Mouse (Mus musculus): Measurements from ENCODE around the gene Copz1.
"Not testable (repeated sequence)": the region's sequence is repeated elsewhere in the genome, so short reads cannot be mapped to it uniquely, and the experiment has no call there.

The Copz1 gene

DNA sequence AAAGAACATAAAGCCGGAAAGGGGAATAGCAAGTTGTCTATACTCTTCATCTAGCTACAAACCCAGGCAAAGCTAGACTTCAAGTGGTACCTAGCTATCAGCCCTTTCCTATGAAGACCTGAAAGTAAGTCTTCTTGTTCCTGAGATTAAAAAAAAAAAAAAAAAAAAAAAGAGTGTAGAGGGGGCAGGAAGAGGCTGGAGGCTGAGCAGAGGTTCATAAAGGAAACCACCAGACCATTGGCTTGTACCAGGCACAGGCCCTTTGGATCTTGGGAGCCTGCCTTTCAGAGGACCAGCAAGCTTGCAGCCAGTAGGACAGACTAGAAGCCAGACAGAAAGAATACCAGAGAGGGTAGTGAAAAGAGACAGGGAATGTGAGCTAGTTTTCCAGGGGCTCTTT, 19.2 kb upstream of the Copz1 start:
- no peak for DNase-seq

DNA sequence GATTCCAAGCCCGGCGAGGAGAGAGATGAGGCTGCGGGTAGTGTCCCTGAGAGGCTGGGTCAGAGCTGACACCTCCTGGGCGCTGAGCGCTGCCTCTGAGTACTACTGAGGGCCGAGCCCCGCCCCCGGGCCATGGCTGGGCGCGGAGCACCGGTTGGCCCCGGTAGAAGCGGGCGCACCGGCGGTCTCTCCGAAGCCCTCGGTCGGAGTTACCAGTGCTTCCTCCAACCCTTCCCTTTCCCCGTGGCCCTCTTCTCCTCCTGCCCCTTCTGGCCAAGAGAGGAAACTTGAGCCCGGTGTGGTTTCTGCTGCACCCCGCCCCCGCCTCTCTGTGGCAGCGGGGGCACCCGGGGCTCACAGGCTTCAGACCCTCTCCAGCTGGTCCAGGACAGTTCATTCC, 17.3 kb upstream of the Copz1 start:
- DNase-seq: peak; percentile 50

DNA sequence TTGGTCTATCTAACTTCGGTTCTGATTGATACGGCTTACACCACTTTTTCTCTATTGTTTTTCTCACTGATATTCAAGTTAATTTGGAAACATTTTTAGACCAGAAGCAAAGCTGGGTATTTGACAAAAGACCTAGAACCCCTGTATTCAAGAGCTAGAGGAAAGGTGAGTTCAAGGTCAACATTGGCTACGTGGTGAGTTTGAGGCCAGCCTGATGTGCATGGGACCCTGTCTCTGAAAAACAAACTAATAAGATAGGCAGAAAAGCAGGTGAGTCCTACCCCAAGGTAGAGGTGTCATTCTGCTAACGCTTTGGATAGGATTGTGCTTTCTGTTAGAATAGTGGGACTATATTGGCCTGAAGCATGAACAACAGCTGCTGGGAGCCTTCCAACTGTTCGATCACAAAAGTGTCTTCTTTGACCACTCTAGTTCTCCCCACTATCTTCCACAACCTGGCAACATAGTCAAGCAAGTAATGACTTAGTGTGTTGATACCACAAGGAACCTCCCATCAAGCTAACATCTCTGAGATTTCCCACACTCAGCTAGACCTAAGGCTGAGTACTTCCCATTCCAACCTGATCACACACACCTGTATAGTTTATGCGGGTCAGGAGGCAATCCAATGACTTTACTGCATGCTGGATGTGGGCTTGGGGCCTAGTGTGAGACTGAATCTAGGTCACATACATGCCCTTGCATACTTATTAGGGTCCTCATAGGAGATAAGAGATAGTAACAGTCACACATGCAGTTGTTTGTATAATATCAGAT, 16.1 kb upstream of the Copz1 start:
- DNase-seq: no peak

DNA sequence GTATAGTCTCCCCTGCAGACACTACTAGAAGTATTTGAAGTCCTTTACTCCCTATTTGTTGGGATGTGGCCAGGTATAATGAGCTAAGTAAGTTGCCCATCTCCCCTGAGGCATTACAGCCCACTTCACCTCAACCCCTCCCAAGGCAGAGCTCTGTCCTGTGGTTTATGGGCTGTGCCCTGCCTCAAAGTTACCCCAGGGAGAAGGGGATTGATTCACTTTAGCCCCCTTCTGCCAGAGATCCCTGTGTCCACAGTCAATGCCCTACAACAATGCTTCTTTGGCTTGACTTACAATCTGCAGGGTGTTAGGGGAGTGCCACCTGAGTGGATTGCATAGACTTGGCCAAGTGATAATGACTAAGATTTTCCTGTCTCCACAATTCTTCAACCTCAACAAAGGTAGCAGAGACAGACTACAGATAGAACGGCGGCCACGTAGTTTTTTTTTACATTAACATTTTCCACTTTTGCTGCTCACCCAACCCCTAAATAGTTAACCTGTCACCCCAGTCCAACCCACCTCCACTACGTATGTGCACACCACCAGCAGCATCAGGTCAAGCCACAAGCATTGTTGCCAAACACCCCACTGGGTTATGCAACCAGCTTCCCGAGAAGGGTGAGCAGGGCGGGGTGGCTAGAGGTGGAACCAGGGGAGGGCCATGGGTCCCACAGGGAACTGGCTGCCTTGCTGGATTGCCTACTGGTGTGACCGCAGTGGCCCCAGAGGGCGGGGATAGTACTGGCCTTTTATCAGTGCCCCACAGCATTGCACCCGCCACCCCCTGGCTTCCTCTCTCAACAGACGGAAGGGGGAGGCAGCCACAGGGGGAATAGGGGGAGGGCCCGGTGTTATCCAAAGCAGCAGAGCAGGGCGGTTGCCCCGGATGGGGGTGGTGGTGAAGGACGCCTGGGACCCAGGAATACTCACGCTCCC, 14.5 kb upstream of the Copz1 start, which contains the start of gene Nfe2:
Gene Nfe2, minus strand, starts transcription at position 614 of the 939 bp plus-strand sequence.
- peak; percentile 96 for DNase-seq

DNA sequence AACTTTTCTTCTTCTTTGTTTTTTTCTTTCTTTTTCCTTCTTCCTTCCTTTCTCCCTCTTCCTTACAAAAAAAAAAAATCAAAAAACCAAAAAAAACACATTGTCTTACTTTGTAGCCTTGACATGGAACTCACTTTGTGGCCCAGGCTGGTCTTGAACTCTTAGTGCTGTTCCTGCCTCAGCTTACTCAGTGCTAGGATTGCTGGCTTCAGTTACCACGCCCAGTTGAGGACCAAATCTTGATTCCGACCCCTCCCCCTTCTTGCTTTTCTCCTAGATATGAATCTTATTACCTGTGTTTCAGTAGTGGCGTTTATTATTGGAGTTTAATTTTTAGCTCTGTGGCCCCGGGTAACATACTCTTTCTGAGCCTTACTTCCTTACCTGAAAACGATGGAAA, 13.4 kb upstream of the Copz1 start:
- DNase-seq: no peak

DNA sequence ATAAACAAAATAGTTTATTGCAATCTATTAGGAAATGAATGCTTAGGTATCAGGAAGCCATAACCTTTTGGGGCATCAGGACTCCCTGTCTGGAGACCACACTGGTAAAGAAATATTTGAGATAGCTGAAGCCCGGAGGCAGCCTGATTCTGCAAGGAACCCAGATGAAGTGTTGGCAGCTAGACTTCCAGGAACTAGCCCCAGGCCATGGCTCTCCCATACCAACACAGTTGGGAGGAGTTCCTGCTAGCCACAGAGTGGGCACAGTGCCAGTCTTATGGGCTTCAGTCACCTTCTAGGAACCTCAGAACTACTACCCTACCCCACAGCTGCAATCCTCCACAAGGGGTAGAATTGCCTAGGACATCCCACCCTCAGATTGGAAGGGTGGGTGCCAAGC, 12.5 kb upstream of the Copz1 start:
- peak; percentile 56 for DNase-seq

DNA sequence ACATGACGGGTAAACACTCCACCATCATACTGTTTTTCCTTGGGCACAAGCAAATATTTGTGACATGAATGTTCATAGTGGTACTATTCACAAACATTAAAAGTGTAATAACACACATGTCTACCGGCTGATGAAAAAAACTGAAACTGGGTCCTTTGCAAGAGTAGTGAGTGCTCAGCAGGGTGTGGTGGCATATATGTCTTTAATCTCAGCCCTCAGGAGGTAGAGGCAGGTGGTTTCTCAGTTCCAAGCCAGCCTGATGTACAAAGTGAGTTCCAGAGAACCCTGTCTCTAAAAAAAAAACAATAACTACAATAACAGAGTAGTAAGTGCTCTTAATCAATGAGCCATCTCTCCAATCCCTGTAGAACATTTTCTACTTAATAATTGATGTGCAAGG, 7.7 kb upstream of the Copz1 start:
- DNase-seq: no peak

DNA sequence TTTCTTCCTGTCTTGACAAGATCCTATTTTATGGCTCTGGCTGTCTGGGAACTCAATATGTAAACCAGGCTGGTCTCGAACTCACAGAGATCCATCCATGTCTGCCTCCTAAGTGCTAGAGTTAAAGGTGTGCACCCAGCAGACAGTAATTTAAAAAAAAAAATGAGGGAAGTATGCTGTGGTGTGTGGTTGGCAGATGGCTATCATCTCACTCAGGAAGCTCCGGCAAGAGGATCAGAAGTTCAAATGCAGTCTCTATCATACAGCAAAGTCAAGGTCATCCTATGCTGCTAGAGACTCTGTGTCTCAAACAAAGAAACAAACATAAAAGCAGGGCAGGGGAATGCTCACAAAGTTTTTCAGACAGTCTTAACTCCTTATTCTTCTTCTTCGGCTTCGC, 3.6 kb upstream of the Copz1 start:
- DNase-seq: no peak

DNA sequence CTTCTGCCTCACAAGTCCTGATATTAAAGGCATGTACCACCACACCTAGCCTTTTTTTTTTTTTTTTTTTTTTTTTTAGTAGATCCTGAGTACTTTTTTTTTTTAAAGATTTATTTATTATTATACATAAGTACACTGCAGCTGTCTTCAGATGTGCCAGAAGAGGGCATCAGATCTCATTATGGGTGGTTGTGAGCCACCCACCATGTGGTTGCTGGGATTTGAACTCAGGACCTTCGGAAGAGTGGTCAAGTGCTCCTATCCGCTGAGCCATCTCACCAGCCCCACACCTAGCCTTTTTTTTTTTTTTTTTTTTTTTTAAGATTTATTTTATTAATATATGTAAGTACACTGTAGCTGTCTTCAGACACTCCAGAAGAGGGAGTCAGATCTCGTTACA, 3.4 kb downstream of the Copz1 start:
- not testable (repeated sequence) for DNase-seq

DNA sequence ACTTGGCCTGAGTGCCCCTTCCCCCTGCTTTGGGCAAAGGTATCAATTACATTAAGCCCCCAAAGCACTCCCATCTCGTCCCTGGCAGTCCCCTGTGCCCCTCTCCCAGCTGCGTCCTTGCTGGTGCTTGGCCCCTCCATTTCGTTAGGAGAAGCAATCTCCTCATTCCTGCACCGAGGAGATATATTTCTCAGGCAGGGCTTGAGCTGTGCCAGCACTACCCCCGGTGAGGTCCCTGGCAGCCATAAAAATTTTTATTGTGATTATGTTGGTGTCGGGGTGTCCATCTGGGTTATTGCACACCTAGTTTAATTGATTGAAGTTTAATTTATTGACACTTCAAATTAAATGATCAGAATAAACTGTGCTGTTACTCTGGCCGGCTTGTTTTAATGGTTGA, 5.4 kb downstream of the Copz1 start:
- DNase-seq: no peak

DNA sequence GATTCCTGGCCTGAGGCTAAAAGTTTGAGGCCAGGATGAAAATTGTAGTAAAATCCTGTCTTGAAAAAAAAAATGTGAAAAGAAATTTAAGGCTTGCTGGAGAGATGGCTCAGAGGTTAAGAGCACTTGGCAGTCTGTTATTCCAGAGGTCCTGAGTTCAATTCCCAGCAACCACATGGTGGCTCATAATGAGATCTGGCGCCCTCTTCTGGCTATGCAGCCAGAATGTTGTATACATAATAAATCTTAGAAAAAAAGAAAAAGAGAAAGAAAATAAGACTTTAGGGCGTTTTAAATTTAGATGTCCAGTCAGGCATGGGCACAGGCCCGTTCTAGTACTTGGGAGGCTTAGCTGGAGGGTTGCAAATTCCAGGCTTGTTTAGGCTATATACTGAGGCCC, 7.2 kb downstream of the Copz1 start:
- peak; percentile 59 for DNase-seq

DNA sequence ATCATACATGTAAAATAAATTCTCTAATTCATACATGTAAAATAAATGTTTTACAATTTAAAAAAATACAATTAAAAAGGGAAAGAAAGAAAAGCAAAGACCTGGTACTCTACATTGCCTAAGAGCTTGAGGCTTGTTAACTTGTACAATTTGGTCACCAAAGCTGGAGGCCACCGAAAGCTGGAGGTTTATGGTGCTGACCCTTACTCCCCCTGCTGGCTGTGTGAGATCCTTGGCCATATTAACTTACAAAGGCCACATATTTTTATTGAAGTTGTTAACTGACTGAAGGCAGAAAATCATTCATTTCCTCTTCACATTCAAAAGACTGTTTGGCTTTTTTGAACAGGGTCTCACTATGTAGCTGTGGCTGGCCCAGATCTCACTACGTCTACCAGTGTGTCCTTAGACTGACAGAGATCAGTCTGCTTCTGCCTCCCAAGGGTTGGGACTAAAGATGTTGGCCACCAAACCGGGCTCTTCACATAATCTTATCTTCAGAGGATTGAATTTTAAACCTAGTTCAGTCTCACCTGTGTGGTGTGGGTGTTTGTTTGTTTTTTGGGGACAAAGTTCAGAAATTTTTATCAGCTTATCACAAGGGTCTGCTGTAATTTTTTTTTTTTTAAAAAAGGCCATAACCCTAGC, 8.4 kb downstream of the Copz1 start:
- DNase-seq: peak; percentile 65

DNA sequence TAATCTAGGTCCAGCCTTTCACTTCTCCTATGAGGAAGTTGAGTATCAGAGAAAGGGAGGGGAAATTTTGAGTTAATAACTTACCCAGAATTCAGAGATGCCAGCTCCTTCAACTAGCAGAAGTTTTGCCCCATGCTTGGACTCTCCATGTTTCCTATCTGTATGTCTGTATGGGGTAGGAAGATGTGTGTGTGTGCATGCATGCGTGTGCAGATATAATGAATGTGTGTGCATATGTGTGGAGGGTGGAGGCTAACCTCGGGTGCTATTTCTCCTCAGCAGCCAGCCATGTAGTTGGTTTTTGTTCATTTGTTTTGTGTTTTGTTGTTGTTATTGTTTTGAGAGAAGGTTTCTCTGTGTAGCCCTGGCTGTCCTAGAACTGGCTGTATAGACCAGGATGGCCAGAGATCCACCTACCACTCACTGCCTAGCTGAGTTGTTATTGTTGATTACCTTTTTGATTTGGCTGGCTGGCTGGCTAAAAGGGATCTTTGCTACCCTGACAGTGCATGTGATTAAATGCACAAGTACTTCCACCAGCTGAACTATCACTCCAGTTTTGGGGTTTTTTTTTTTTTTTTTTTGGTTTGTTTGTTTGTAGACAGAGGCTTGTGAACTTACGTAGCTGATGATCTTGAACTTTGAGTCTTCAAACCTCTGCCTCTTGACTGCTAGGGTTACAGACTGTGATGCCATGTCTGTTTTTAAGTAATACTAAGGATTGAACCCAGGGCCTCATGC, 9.1 kb downstream of the Copz1 start:
- DNase-seq: no peak

DNA sequence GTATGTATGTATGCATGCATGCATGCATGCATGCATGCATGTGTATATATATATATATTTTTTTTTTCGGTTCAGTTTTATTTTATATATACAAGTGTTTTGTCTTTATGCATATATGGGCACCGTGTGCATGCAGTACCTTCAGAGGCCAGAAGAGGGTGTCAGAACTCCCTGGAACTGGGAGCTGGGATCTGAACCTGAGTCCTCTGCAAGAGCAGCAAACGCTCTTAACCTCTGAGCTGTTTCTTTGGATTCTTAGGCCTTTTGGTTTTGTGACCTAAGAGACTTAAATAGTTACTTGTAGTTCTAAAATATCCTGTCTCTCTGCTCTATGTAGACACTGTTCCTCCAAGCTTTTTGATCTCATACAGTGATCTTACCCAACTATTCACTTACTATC, 11.6 kb downstream of the Copz1 start:
- peak; percentile 76 for DNase-seq

DNA sequence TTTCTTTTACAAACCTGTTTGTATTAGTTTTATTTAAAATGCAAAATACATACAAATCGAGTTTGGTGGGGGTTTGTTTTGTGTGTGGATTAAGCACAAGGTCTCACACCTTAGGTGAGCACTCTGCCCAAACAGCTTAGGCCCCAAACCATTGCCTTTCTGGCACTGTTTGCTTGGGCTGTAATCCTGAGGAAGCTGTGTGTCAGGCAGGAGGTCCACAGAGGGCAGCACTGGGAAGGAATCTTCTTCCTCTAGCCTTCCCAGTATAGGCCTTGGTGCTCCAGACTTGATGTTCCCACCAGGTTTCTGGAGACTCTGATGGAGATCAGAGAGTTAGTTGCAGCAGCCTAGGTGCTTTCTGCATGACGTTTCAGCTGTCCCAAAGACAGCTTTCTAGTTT, 12.1 kb downstream of the Copz1 start:
- peak; percentile 25 for DNase-seq

DNA sequence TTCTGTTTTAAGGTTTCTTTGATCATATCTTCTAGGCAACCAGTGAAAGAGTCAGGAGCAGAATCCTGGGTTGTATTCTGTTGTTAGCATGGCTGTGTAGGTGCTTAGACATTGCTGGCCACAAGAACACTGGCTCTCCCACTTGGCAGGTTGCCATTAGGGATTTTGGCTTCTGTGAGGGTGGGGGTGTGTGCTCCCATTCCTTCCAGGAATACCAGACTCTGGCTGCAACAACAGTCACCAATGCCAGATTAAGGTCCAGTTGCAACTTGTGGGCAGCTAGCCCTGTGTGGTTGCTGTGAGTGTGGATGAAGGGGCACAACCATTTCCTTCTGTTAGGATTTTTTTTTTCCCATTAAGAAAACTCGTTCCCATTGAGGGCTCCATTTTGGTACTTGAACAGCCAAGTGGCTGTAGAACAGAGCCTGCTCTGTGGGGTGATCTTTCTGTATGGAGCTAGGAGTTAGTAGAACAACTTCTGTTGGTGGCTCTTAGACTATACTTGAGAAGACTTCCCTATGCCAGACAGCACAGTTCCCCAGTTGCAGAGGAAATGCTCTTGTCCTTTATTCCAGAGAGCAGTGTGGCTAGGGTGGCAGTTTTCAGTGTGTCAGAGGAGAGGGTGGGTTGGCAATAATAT, 13.4 kb downstream of the Copz1 start:
- DNase-seq: peak; percentile 55

DNA sequence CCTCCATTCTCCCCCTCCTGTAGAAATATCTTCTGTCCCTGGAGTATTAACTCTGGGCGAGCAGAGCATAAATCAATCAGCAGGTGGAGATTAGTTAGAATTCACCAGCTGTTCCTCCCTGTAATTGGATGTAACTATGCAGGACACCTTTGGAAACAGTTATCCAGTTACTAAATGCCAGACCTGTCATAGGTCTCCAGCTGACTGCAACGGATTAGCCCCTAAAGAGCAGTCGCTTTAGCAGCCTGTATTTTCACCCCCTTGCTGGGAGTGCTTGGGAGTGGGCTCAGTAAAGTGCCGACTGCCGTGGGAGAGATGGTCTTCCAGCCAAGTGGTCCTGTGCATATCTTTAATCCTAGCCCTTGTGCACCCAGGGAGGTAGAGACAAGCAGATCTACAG, 17.1 kb downstream of the Copz1 start:
- no peak for DNase-seq

DNA sequence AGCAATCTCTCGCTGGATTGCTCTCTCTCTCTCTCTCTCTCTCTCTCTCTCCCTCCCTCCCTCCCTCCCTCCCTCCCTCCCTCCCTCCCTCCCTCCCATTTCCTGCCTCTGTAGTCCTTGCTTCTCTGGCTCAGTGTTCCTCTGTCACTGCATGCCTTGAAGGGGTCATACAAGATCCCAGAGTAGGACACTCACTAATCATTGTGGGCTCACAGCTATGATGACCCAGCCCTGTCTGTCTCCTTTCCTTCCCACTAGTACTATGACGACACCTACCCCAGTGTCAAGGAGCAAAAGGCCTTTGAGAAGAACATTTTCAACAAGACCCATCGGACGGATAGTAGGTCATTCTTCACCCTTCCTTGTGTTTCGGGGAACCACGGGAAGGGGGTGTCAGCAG, 17.9 kb downstream of the Copz1 start:
- DNase-seq: no peak

DNA sequence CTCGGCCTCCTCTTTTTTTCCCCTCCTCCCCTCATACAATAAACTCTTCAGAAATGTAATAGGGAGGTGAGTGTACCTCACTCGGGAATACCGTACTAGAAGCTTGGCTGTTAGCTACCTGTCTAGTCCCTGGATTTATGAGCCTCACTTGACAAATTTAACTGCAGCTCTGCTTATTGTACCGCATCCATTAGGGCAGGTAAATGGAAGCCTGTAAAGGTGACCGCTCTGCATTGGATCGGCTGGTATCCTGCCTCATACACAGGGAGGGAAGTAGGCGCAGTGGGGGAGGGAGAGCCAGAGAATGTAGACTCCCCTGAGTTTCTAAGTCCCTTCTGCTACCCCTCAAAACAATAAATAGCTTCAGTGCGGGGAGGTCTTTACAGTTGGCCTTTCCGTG, 18.3 kb downstream of the Copz1 start:
- no peak for DNase-seq

DNA sequence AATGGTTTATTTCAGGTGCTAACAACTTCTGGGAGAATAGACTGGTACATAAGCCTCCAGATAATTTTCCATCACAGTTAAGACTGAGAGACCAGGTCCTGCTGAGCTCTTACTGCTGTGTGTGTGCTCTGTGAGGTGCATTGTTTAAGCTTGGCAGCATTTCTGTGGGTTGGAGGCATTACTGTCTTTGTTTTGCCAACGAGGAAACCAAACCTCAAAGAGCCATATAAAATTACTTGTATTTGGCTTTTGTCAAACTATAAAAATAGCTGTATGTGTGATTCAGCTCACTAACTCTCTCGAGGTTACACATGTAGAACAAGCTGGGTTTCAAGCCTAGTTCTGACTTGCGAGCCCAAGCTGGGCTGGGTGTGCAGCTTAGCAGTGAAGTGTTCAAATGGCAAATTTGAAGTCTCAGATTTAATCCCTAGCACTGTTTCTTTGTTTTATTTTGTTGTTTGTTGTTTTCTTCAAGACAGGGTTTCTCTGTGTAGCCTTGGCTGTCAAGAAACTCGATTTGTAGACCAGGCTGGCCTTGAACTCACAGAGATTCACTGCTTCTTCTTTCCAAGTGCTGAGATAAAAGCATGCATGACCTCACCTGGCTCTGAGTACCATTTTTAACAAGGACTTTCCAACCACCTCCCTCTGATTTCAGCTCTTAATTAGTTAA, 20.3 kb downstream of the Copz1 start:
- DNase-seq: no peak

DNA sequence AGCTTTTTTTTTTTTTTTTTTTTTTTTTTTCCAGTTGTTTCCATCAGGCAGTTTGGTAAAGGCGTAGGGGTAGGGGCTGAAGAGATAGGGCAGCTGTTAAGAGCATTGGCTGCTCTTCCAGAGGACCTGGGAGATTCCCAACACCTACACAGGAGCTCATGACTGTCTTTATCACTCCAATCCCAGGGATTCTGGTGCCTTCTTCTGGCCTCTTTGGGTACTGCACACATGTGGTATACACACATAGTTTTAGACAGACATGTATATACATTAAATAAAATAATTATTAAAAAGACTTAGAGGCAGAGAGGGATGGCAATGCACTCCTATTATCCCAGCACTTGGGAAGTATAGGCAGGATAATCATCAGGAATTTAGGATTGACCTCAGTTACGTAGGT, 20.9 kb downstream of the Copz1 start:
- no peak for DNase-seq

DNA sequence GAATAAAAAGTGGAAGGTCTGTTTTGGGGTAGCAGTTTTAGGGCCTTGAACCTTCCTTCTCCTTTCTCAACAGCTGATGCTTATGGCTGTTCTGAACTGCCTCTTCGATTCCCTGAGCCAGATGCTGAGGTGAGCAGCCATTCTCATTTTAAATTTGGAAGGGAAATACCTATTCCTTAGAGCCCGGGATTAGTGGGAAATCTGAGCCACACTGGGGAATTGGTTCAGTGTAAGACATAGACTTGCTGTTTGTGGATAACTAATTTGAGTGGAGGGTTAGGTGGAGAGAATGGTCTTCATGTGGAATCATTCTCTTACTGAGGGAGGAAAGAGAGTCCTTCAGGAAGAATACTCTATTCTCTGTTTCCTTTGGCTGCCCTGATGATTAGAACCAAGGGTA, 22.1 kb downstream of the Copz1 start:
- DNase-seq: no peak
